In the genomic region with DNA sequence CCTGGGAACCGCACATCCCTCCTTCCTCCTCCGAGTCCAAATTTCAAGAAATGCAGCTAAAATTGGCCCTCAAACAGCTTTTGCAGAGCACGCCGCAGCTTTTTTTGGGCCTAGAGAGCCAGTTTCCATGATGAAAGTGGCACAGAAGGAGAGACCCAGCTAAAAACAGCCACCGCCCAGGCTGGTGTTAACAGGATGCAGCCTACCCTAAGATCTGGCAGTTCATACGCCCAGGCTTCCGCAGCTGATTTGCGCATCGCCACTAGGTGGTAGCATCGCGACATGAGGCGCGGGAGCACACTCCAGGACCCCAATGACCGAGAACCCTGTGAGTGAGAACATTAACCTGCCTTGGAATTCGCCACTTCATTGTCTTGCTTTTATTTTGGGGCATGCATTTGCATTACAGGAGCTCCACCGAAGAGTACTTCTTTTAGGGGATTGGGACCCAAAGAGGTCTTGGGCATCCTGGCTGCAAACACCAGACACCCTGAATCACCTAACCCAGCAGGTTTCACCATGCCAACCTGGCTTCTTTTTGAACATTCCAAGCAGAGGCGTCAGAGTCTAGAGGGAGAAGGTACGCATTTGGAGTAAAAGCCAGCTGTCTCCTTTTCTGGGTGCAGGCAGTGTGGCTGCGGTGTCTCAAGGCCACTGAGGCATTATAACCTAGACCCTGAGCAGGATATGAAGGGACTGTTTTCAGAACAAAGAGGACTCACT, we compare ENCODE assay signal across 9 mouse cellular contexts.
DNase-seq lines count a peak whose midpoint lies in the region; ATAC-seq and TF ChIP-seq lines count a peak whose summit lies in the region.
"Had no signal": no experiment of that assay in that cellular context is flagged by ENCODE, and none has a peak within 500 bp of the region (broad histone marks: within the 10 kb centered on the region; RNA-seq: fewer than 3 reads in every experiment).

No protein-coding gene starts in this region.

- H3K4me1 ChIP-seq in forebrain, embryonic 10.5 days, result no peaks in the 10 kb centered on the region
- no peaks in the 10 kb centered on the region; a peak in 1 of 4 replicates for H3K4me1 ChIP-seq in heart, embryonic 14.5 days (ENCODE audit: control insufficient read depth in 2 of 2, insufficient read depth in 2 of 2, low read length in 2 of 2)
- H3K4me1 ChIP-seq in kidney, postnatal 0 days (replicated peaks; ENCODE audit: insufficient read depth, low read length), result no peaks in the 10 kb centered on the region
- H3K4me1 ChIP-seq in liver, embryonic 11.5 days (replicated peaks; ENCODE audit: control insufficient read depth, insufficient read depth, low read length), result no peaks in the 10 kb centered on the region
- peaks cover 6% of the 10 kb centered on the region for H3K4me1 ChIP-seq in neural tube, embryonic 15.5 days
- H3K4me1 ChIP-seq: embryonic facial prominence, embryonic 13.5 days had no signal

- 20% methylated on average over 19 of the region's 19 CpGs for WGBS in forebrain, embryonic 10.5 days
- WGBS in heart, embryonic 14.5 days, result 17% methylated on average over 19 of the region's 19 CpGs
- WGBS in kidney, postnatal 0 days, result 21% methylated on average over 19 of the region's 19 CpGs
- 22% methylated on average over 19 of the region's 19 CpGs for WGBS in liver, embryonic 11.5 days
- WGBS in neural tube, embryonic 15.5 days, result 22% methylated on average over 19 of the region's 19 CpGs

- no peaks in the 10 kb centered on the region for H3K36me3 ChIP-seq in forebrain, embryonic 10.5 days (replicated peaks)
- no peaks in the 10 kb centered on the region for H3K36me3 ChIP-seq in heart, embryonic 14.5 days (ENCODE audit: control insufficient read depth, insufficient read depth, low read length)
- H3K36me3 ChIP-seq in kidney, postnatal 0 days (ENCODE audit: insufficient read depth, low read length), result no peaks in the 10 kb centered on the region
- no peaks in the 10 kb centered on the region for H3K36me3 ChIP-seq in liver, embryonic 11.5 days (ENCODE audit: control insufficient read depth, insufficient read depth, low read length)
- H3K36me3 ChIP-seq in neural tube, embryonic 15.5 days, result no peaks in the 10 kb centered on the region
- H3K36me3 ChIP-seq: embryonic facial prominence, embryonic 13.5 days had no signal

- H3K9ac ChIP-seq in heart, embryonic 14.5 days (ENCODE audit: low read length), result no peak overlapping the region
- H3K9ac ChIP-seq in kidney, postnatal 0 days (ENCODE audit: low read depth, low read length), result no peak overlapping the region
- H3K9ac ChIP-seq in liver, embryonic 11.5 days (ENCODE audit: low read depth, low read length), result no peak overlapping the region
- H3K9ac ChIP-seq in neural tube, embryonic 15.5 days (replicated peaks), result no peak overlapping the region
- H3K9ac ChIP-seq: embryonic facial prominence, embryonic 13.5 days had no signal

- H3K4me3 ChIP-seq in forebrain, embryonic 10.5 days, result no peak overlapping the region
- no peak overlapping the region for H3K4me3 ChIP-seq in heart, embryonic 14.5 days (ENCODE audit: control insufficient read depth in 1 of 2, insufficient read depth in 1 of 2, low read depth in 1 of 2, low read length in 2 of 2)
- H3K4me3 ChIP-seq in kidney, postnatal 0 days (replicated peaks; ENCODE audit: low read depth, low read length), result no peak overlapping the region
- H3K4me3 ChIP-seq in liver, embryonic 11.5 days (ENCODE audit: low read depth, low read length), result no peak overlapping the region
- no peak overlapping the region for H3K4me3 ChIP-seq in neural tube, embryonic 15.5 days (replicated peaks)
- H3K4me3 ChIP-seq: embryonic facial prominence, embryonic 13.5 days had no signal

- peak; percentile 47; the same call in 1 of the 2 replicates for ATAC-seq in heart, embryonic 14.5 days (ENCODE audit: insufficient number of reproducible peaks, insufficient read depth, low FRiP score, low read depth)
- peak; percentile 59; the same call in 1 of the 2 replicates for ATAC-seq in kidney, postnatal 0 days (replicated peaks; ENCODE audit: low FRiP score, low read depth)
- ATAC-seq in liver, embryonic 11.5 days (replicated peaks; ENCODE audit: low FRiP score), result no peak
- peak; percentile 85 for ATAC-seq in neural tube, embryonic 15.5 days (ENCODE audit: low FRiP score)

- H3K27me3 ChIP-seq in forebrain, embryonic 10.5 days (ENCODE audit: poor library complexity, severe bottlenecking), result no peaks in the 10 kb centered on the region; the same call in 1 of the 2 replicates
- H3K27me3 ChIP-seq in heart, embryonic 14.5 days (ENCODE audit: control insufficient read depth, insufficient read depth, low read length), result peaks cover 3% of the 10 kb centered on the region; the same call in 1 of the 2 replicates
- no peaks in the 10 kb centered on the region for H3K27me3 ChIP-seq in kidney, postnatal 0 days (ENCODE audit: insufficient read depth, low read length)
- no peaks in the 10 kb centered on the region for H3K27me3 ChIP-seq in liver, embryonic 11.5 days (replicated peaks; ENCODE audit: control insufficient read depth, insufficient read depth, low read length)
- 0 out of 2 replicates have a peak, but pooled peaks cover 6% of the 10 kb centered on the region for H3K27me3 ChIP-seq in neural tube, embryonic 15.5 days (replicated peaks)
- H3K27me3 ChIP-seq: embryonic facial prominence, embryonic 13.5 days had no signal

- H3K4me2 ChIP-seq in heart, embryonic 14.5 days (ENCODE audit: low read length), result peak overlapping the region; percentile 14; the same call in 1 of the 2 replicates
- H3K4me2 ChIP-seq in kidney, postnatal 0 days (ENCODE audit: low read length), result no peak overlapping the region
- no peak overlapping the region for H3K4me2 ChIP-seq in liver, embryonic 11.5 days
- no peak overlapping the region for H3K4me2 ChIP-seq in neural tube, embryonic 15.5 days
- H3K4me2 ChIP-seq: embryonic facial prominence, embryonic 13.5 days had no signal

- TF ChIP-seq CTCF in brain, embryonic 14.5 days (IDR thresholded peaks at IDR 0.05; ENCODE audit: borderline replicate concordance, extremely low read depth, insufficient read depth, insufficient read length), result peak; percentile 99
- TF ChIP-seq CTCF in kidney, postnatal 0 days (IDR thresholded peaks at IDR 0.05; ENCODE audit: low read depth), result peak; percentile 95

- peak; percentile 46 for DNase-seq in CD4-positive, CD25-positive, alpha-beta regulatory T cell, adult 2 months (ENCODE audit: low read depth, low spot score)
- DNase-seq in brain, embryonic 14.5 days (ENCODE audit: low read depth), result peak; percentile 91
- peak; percentile 79 for DNase-seq in forebrain, embryonic 10.5 days (ENCODE audit: extremely low spot score, low spot score)
- peak; percentile 79 for DNase-seq in kidney, postnatal 0 days (ENCODE audit: low spot score)
- peak; percentile 40 for DNase-seq in liver, embryonic 11.5 days (ENCODE audit: low spot score)
- DNase-seq in thymus, postnatal 10 days (ENCODE audit: low spot score in 2 of 2), result peak; percentile 12 to 56

- H3K27ac ChIP-seq in forebrain, embryonic 10.5 days, result no peak overlapping the region
- H3K27ac ChIP-seq in heart, embryonic 14.5 days (replicated peaks in 1 of 2; ENCODE audit: control insufficient read depth in 1 of 2, insufficient read depth in 1 of 2, low read depth in 2 of 2, low read length in 2 of 2), result no peak overlapping the region
- H3K27ac ChIP-seq in kidney, postnatal 0 days, result no peak overlapping the region
- H3K27ac ChIP-seq in liver, embryonic 11.5 days (ENCODE audit: low read depth, low read length), result no peak overlapping the region
- no peak overlapping the region for H3K27ac ChIP-seq in neural tube, embryonic 15.5 days (replicated peaks)
- H3K27ac ChIP-seq: embryonic facial prominence, embryonic 13.5 days had no signal

- no peaks in the 10 kb centered on the region for H3K9me3 ChIP-seq in forebrain, embryonic 10.5 days
- H3K9me3 ChIP-seq in heart, embryonic 14.5 days (ENCODE audit: control insufficient read depth, low read length), result no peaks in the 10 kb centered on the region
- H3K9me3 ChIP-seq in kidney, postnatal 0 days (replicated peaks; ENCODE audit: low read length), result no peaks in the 10 kb centered on the region
- no peaks in the 10 kb centered on the region for H3K9me3 ChIP-seq in liver, embryonic 11.5 days (ENCODE audit: control insufficient read depth, low read length)
- no peaks in the 10 kb centered on the region for H3K9me3 ChIP-seq in neural tube, embryonic 15.5 days (replicated peaks)
- H3K9me3 ChIP-seq: embryonic facial prominence, embryonic 13.5 days had no signal

- no peak for TF ChIP-seq POLR2A in brain, embryonic 14.5 days (IDR thresholded peaks at IDR 0.05; ENCODE audit: borderline replicate concordance, extremely low read depth, insufficient read depth, insufficient read length, poor library complexity, severe bottlenecking)

Comparison
In these comparisons a context has a peak if more than half of its experiments do, and no peak if none do; other contexts are left out.
1. DNase-seq: peak in every context shown above with its lines; median percentile 91 in brain, embryonic 14.5 days; 79 in forebrain, embryonic 10.5 days; 79 in kidney, postnatal 0 days; 46 in CD4-positive, CD25-positive, alpha-beta regulatory T cell, adult 2 months; 40 in liver, embryonic 11.5 days; 34 in thymus, postnatal 10 days.